Mouse (Mus musculus) CD4-positive, CD25-positive, alpha-beta regulatory T cell, adult 2 months (primary cell): ENCODE measurements at regions not wholly inside any gene's neighbourhood (a gene's known extent, or its start where the extent isn't known, plus 50 kb on each side); places are given as distances from the start of the nearest gene placed in this dataset.

Experiments used
- DNase-seq: peaks from one replicate; pipeline ENCODE4 v3.0.0-alpha.2; 2012; ENCODE audit warnings: low read depth, low spot score

GRCm38 (mm10) chr8:116452806-116453205 is 52.0 kb upstream of the Dynlrb2 start:
- DNase-seq = peak; percentile 47

- no peak for DNase-seq
Observed at GRCm38 (mm10) chr8:116451397-116451796, 53.4 kb upstream of the Dynlrb2 start.

DNA sequence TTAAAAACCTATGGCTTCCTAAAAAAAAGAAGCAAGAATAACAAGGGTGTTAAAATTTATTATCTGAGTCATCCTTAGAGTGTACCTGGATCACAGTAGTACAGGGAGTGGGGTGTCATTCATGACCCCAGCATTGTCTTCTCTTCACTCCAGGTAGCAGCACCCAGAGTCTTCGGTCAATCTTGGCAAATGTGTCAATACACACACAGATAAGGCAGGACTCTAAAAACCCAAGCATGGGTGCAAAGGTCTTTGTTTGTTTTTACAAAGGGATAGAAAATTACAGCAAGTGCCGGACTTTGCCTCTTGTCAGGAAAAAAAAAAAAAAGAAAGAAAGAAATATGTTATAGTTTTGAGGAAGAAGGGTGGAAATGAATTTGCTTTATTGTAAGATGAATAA is 57.3 kb upstream of the Dynlrb2 start:
- DNase-seq = no peak

GRCm38 (mm10) chr8:116442827-116443226 is 61.9 kb upstream of the Dynlrb2 start:
- DNase-seq = no peak

GRCm38 (mm10) chr8:116438895-116439294 is 65.9 kb upstream of the Dynlrb2 start:
- DNase-seq = peak; percentile 77

GRCm38 (mm10) chr8:116435268-116435980 is 69.3 kb upstream of the Dynlrb2 start:
- no peak for DNase-seq

GRCm38 (mm10) chr8:116430051-116430450 is 74.7 kb upstream of the Dynlrb2 start:
- DNase-seq = no peak

GRCm38 (mm10) chr8:116429649-116430048 is 75.1 kb upstream of the Dynlrb2 start:
- DNase-seq = no peak

DNA sequence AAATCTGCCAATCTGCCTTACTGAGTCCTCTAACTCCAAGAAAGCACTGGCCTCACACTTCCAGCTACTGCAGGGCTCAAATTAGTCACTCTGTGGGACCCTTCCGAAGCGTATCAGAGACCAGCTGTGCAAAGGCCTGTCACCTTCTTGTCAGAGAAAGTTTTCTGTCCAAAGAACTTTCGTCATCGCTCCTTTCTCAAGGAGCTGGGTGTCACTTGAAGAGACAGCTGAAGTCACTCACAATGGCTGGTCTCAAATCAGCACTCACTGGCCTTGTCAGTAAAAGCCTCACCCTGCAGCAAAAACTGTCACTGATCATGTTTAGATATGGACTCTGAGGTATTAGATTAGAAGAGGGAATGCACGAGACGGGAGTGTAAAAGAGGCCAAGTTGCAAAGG is 81.9 kb upstream of the Dynlrb2 start:
- no peak for DNase-seq

DNA sequence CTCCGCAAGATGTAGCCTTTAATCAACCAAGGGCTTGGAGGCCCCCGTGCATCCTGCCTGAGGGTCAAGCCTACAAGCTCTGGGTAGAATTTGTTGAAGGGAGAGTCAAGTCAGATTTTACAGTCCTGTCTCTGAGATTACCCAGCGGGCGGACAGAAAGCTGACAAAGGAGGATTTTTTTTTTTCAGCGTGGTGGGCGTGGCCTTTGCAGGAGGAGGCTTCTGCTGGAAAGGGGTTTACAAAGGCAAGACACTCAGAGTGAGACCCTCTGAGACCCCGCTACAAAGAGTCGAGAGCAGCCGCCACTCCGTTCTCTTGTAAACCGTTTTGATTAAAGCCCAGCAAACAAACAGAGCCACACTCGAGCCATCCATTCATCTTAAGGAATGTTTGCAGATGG is 92.1 kb upstream of the Dynlrb2 start:
- no peak for DNase-seq

GRCm38 (mm10) chr8:116410041-116410440 is 94.7 kb upstream of the Dynlrb2 start:
- DNase-seq = no peak

- no peak for DNase-seq
Observed at GRCm38 (mm10) chr8:116409011-116409410, 95.8 kb upstream of the Dynlrb2 start.

DNA sequence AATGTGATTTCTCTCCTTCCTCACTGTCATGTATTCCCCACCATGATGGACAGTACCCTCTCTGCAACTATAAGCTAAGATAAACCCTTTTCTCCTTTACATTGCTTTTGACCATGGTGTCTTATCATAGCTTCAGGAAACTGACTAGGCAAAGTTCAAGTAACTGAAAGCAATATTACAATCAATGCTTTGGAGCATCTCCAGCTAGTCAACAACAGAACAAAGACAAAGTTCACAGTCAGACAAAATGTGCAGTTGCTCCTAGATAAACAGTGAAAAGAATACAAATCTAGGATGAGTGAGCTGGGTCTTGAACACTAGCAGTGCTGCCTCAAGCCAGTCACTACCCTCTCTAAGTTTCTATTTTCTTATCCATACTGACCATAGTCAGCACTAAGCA is 100.2 kb upstream of the Dynlrb2 start:
- no peak for DNase-seq

GRCm38 (mm10) chr8:116403366-116403765 is 101.4 kb upstream of the Dynlrb2 start:
- DNase-seq = no peak

DNA sequence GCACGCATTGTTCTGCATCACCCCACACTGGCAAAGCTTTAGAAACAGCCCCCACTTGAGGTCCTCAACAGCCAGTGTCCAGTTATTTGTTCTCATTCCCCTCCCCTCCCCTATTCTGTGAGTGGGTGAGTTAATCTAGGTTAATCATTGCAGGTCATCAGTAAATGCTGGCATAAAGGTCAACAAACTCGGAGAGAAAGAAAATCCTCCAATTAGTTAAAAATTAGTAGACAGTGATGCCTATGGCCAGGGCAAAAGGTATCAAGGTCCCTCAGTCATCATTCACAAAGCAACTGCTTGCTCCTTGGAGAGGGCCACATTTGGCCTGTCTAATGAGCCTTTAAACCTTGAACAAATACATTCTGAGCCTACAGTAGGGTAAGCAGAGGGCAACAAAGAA is 105.3 kb upstream of the Dynlrb2 start:
- DNase-seq = no peak

DNA sequence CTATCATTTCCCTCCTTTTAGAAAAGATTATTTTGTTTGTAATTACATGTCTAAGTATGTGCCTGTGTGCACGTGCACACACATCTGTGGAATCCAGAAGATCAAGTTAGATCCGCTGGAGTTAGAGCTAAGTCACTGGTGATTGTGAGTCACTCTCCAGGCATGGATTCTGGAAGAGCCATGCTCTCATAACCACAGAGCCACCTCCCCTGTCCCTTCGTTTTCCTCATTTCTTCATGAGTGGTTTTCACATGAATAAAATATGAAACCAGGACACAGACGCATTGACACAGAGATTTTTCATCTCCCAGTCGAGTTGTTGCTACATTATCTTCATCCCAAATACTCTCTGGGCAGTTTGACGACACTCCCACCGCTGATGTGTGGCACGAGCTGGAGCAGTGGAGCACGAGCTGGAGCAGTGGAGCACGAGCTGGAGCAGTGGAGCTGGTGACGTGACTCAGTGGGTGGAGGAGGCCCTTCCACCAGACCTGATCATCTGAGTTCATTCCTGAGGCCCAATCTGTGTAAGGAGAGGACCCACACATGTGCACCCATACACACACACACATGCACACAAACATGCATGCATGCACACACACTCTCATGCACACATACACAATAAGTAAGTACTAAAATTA is 106.1 kb upstream of the Dynlrb2 start:
- no peak for DNase-seq

- DNase-seq = no peak
Observed at GRCm38 (mm10) chr8:116385193-116385955, 119.4 kb upstream of the Dynlrb2 start.

DNA sequence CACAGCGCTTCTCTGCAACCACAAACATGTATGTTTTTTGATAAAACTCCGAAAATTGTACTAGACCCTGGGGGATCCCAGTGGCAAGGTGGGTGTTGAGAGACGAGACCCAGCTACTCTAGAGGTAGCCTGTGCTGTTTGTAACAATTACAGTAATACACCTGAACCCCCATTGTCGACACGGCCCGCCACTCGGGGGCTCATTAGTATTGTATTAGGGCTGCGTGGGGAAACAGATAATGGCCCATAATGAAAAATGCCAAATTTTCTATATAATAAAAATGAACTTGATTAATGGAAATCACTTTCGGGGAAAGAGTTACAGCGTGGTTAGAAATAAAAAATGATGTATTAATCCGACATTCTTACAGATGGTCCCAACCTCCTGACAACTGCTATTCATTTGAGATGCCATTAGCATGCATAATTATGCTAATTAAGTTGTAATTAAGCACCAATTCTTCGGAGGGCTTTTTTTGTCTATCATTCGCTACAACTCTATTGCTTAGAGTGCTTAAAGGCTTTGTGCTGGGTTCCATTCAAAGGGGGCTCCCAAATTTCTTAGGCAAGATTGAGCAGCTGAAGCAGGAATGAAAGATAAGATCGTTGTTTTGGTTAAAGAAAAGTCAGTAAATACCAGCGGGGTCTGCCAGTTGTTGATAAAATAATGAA is 120.2 kb upstream of the Dynlrb2 start:
- DNase-seq = no peak

DNA sequence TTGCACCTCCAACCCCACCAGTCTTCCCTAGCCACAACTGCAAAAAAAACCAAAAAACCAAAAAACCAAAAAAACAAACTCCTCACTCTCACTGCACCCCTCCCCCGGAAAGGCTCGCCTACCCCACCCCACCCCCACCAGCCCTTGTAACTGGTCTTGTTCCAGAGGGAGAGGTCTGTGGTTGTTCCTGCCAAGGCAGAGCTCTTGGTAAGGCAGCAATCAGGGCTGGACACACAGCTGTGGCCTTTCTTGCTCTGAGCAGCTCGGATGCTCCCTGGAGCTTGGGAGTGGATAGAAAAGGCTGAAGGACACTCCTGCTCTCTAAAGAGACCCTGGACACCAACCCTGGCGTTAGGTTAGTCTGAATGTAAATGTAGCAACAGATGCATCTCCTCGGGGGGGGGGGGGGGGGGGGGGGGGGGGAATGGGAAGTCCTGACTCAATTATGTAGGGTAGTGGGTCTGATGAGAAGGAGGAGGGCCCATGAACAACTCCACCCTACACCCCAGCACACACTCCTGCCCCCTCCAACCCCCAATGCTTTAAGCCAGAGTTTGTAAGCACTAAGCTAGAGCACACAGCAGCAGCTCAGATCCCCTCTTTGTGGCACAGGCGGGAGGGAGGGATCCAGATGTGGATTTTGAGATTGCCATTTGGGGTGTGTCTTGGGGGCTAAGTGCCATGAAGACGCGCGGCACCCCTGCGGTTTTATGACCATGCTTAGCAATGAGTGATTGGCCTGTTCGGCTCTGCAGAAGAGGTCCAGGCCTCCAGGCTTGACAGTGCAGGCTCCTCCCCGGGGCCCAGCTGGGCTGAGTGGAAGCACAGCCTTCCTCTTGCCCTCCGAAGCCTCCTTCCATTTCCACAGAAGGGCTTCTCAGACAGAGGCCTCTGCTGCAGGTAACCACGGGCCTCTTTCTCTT is 121.0 kb upstream of the Dynlrb2 start:
- no peak for DNase-seq

GRCm38 (mm10) chr8:116383036-116383435 is 121.7 kb upstream of the Dynlrb2 start:
- DNase-seq = no peak

DNA sequence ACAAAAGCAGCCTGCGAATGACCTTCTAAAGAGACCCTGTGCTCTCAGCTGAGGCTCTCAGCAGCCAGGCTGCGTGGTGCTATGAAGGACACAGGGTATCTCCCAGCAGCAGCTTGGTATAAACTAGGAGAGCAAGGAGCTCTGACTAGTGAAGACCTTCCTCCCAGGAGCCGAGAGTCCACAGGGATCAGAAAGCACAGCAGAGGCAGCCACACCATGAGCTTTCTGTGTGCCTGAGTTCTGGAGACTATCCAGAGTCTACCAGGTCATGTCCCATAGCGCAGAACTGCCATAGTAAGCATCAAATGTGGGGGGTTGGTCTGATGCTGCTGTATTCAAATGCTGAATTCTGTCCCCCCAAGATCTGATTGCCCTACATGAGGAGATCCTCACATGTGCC is 124.2 kb upstream of the Dynlrb2 start:
- no peak for DNase-seq
